Mouse (Mus musculus) limb, embryonic 12.5 days (tissue): ENCODE measurements around the gene Dph3. TPM values are rescaled to one million over a fixed set of nuclear protein-coding genes. Genes with fewer than 3 reads are reported as not detected.
"Not testable (repeated sequence)": the region's sequence is repeated elsewhere in the genome, so short reads cannot be mapped to it uniquely, and the experiment has no call there.

Source experiments
- ATAC-seq: fragments of 200-750 bp; cut with Nextera tagmentation; 2 replicates; pipeline ENCODE4 v1.8.0; 2017; ENCODE audit warnings: low read depth, moderate TSS enrichment; ENCODE audit not compliant: insufficient number of reproducible peaks, insufficient read depth, low FRiP score, low TSS enrichment
- H3K27ac ChIP-seq: fragments of 300-500 bp; sonication (generic); 2 replicates; pipeline ENCODE4 v1.5.1; 2016; ENCODE audit warnings: mild to moderate bottlenecking, moderate library complexity
- H3K27me3 ChIP-seq: fragments of 300-500 bp; sonication (generic); 2 replicates; pipeline ENCODE4 v1.6.1; 2016; ENCODE audit warnings: mild to moderate bottlenecking, moderate library complexity
- H3K36me3 ChIP-seq: fragments of 300-500 bp; sonication (generic); 2 replicates; pipeline ENCODE4 v1.6.1; 2016; ENCODE audit warnings: mild to moderate bottlenecking, moderate library complexity
- H3K4me1 ChIP-seq: fragments of 300-500 bp; sonication (generic); replicated peaks from 2 replicates; pipeline ENCODE4 v1.6.1; 2016
- H3K4me2 ChIP-seq: fragments of 300-500 bp; sonication (generic); 2 replicates; pipeline ENCODE4 v1.6.1; 2016; ENCODE audit warnings: mild to moderate bottlenecking, moderate library complexity
- H3K4me3 ChIP-seq: fragments of 300-500 bp; sonication (generic); replicated peaks from 2 replicates; pipeline ENCODE4 v1.5.1; 2016; ENCODE audit warnings: mild to moderate bottlenecking
- H3K9ac ChIP-seq: fragments of 300-500 bp; sonication (generic); replicated peaks from 2 replicates; pipeline ENCODE4 v1.6.1; 2016; ENCODE audit warnings: mild to moderate bottlenecking, moderate library complexity
- H3K9me3 ChIP-seq: fragments of 300-500 bp; sonication (generic); 2 replicates; pipeline ENCODE4 v1.6.1; 2016; ENCODE audit warnings: mild to moderate bottlenecking, moderate library complexity
- WGBS: fragments of 180-500 bp; shearing (Covaris S2); methylation state at CpG from one replicate; pipeline ENCODE4 v1.1.7; 2016; 5-methylcytosine and 5-hydroxymethylcytosine counted together
- polyA plus RNA-seq: library from polyadenylated mRNA; unstranded; fragments of >200 nt; fragmentation: Nextera tagmentation; extraction: Ambion mirVana; gene quantifications from 2 replicates; pipeline ENCODE4 v1.2.1, GENCODE M21; 2016

Dph3 gene
- polyA plus RNA-seq, 1 experiment from 2014 or later: 78.6 TPM

DNA sequence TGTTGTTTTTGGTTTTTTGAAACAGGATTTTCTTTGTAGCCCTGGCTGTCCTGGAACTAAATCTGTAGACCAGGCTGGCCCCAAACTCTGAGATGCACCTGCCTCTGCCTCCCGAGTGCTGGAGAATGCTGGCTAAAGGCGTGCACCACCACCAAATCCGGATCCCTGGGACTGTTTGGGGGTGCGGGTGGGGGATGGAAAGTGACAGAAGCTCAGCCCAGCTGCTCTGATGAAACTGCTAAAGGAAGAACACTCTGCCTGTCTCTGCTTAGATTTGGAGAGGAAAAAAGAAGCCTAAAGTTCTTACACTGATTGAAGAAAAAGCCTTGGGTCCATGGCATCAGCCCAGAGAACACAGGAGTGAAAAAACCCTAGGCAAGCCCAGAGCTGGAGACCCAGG lies 18.0 kb upstream of the Dph3 start:
- Histone ChIP-seq H3K27me3 (no peaks in the 10 kb centered on the region), H3K4me1 (no peaks in the 10 kb centered on the region), H3K4me3 (no peak overlapping the region), H3K9ac (no peak overlapping the region), H3K36me3 (peaks cover 32% of the 10 kb centered on the region), H3K9me3 (no peaks in the 10 kb centered on the region), H3K4me2 (no peak overlapping the region), H3K27ac (no peak overlapping the region)
- no peak for ATAC-seq
- WGBS: 76% methylated on average over 4 of the region's 4 CpGs

DNA sequence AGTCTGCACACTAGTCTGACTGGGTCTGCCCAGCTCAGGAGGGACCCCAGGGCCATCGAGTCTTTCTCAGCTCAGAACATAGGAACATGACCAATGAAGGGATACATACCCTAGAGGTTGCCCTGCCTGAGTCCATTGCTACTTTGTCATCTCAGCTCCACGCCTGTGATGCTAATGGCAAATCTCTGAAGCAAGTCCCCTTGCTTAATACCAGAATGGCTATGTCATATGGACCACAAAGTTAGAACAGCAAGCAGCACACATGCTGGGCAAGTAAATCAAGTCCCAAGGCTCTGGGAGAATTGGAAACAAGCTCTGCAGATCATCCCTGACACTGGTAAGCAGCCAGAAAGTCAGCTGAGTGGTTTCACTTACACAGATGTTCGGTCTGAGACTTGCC lies 13.4 kb upstream of the Dph3 start:
- Histone ChIP-seq H3K36me3 (peaks cover 74% of the 10 kb centered on the region), H3K4me2 (no peak overlapping the region), H3K9me3 (no peaks in the 10 kb centered on the region), H3K9ac (no peak overlapping the region), H3K27me3 (no peaks in the 10 kb centered on the region), H3K27ac (no peak overlapping the region), H3K4me1 (no peaks in the 10 kb centered on the region), H3K4me3 (no peak overlapping the region)
- no peak for ATAC-seq
- 89% methylated on average over 3 of the region's 3 CpGs for WGBS

DNA sequence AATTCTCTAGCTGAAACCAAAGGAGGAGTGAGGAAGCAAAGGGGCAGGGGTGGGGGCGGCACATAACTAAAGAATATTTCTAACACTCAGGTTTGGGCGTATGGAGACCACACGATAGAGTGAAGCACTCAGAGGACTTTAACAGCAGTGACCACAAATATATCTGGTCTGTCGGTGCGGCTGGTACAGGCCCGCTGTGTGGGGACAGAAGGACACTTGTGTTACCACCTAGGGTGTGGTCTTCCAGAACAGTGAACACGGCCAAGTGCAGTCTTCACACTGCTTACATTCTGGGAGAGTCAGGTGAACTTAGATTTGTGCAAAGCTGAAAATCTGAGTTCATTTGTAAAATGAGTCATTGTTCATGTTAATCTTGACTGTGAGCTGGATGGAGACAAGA lies 12.2 kb upstream of the Dph3 start:
- Histone ChIP-seq H3K27me3 (no peaks in the 10 kb centered on the region), H3K27ac (no peak overlapping the region), H3K36me3 (peaks cover 81% of the 10 kb centered on the region), H3K4me2 (no peak overlapping the region), H3K4me1 (no peaks in the 10 kb centered on the region), H3K9me3 (no peaks in the 10 kb centered on the region), H3K4me3 (no peak overlapping the region), H3K9ac (no peak overlapping the region)
- 92% methylated on average over 7 of the region's 7 CpGs for WGBS
- ATAC-seq: no peak

DNA sequence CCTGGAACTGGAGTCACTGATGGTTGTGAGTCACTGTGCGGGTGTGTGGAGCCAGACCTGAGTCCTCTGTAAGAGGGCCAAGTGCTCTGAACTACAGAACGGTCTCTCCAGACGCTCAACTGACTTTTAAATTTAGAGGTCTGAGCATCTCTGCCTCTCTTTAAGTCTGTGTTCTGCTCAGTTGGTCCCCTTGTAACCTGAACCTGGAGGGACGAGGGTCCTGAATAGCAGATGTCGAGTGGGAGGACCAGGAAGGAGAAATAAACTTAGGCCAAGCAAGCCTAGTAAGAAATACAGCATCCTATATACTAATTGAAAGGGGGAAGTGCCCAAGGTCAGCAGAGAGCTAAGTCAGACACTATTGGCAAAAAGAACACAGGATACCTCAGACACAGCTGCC lies 11.2 kb upstream of the Dph3 start:
- WGBS: 73% methylated on average over 5 of the region's 5 CpGs
- no peak for ATAC-seq
- no peaks in the 10 kb centered on the region for H3K9me3 ChIP-seq
- no peak overlapping the region for H3K4me2 ChIP-seq
- H3K4me1 ChIP-seq: 0 out of 2 replicates have a peak, but pooled peaks cover 2% of the 10 kb centered on the region
- no peak overlapping the region for H3K9ac ChIP-seq
- no peak overlapping the region for H3K4me3 ChIP-seq
- H3K36me3 ChIP-seq: peaks cover 84% of the 10 kb centered on the region
- no peaks in the 10 kb centered on the region for H3K27me3 ChIP-seq
- H3K27ac ChIP-seq: no peak overlapping the region

DNA sequence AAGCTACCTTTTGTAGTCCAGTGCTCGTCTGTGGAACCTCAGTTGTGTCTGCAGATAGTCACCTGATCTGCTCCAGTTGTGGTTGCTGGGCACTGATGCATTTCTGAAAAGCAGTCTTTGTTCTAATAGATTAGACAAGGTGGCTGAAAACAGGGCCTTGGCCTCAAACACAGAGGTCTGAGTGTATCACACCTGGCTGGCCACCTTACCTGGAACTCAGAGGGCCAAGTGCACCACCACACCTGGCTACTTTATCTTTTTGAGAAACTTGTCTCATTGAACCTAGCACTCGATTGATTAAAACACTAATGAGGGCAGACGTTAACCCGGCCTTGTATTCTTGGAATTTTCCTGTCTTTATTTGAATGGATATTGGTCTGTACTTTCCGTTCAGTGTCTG lies 10.1 kb upstream of the Dph3 start:
- H3K27me3 ChIP-seq: no peaks in the 10 kb centered on the region
- 89% methylated on average over 5 of the region's 5 CpGs for WGBS
- ATAC-seq: no peak
- H3K4me2 ChIP-seq: no peak overlapping the region
- peaks cover 12% of the 10 kb centered on the region for H3K4me1 ChIP-seq
- peaks cover 81% of the 10 kb centered on the region for H3K36me3 ChIP-seq
- H3K27ac ChIP-seq: no peak overlapping the region
- H3K4me3 ChIP-seq: no peak overlapping the region
- no peak overlapping the region for H3K9ac ChIP-seq
- H3K9me3 ChIP-seq: no peaks in the 10 kb centered on the region

DNA sequence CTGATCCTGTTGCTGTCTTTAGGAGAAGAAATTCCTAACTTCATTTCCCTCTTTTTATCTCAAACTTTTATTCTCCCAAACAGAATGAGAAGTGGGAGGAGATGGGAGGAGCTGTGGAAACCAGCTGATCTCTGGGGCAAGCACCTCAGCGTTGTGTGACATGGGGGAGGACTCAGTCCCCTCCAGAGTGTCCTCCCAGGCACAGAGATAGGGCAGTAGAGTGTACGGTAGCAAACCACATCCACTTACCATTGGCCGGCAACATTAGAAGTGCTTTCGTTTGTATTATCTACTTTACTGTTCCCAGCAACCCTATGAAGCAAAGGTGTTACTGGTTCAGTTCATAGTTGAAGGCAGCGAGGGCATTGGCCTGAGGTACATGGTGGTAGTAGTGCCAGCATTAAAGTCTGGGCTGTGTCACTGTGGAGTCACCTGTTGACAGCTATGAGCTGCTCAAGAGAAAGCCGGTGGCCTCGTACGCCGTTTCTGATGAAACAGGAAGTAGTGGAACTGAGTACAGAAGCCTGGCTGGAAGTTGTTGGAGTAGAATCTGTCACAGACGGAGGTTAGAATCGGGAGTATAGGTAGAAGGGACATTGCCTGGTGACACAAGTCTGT lies 8.1 kb upstream of the Dph3 start:
- no peak for ATAC-seq
- WGBS: 83% methylated on average over 11 of the region's 11 CpGs
- H3K4me1 ChIP-seq: peaks cover 14% of the 10 kb centered on the region
- no peak overlapping the region for H3K4me3 ChIP-seq
- no peak overlapping the region for H3K9ac ChIP-seq
- H3K4me2 ChIP-seq: no peak overlapping the region
- no peaks in the 10 kb centered on the region for H3K27me3 ChIP-seq
- peaks cover 60% of the 10 kb centered on the region for H3K36me3 ChIP-seq
- H3K9me3 ChIP-seq: no peaks in the 10 kb centered on the region
- no peak overlapping the region for H3K27ac ChIP-seq

DNA sequence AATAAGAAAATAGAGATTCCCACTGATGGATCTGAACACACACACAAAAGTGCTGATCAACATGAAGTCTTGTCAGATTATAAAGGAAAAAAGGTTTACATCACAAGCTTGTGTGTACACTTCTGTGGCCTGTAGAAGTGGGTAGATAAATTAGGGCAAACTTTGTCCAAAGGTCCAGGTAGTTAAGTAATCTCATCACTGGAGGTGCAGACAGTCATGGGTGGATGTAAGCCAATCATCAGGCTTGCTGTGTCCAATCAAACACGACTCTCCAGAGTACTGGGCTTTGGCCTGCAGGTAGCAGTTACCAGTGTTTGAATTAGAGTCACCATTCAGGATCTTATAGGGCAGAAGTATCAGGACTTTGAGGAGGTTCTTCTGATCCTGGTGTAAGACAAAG lies 7.5 kb upstream of the Dph3 start:
- Histone ChIP-seq H3K4me2 (no peak overlapping the region), H3K4me1 (peaks cover 14% of the 10 kb centered on the region), H3K36me3 (peaks cover 54% of the 10 kb centered on the region), H3K27me3 (no peaks in the 10 kb centered on the region), H3K4me3 (no peak overlapping the region), H3K9me3 (no peaks in the 10 kb centered on the region), H3K27ac (no peak overlapping the region), H3K9ac (no peak overlapping the region)
- 67% methylated on average over 1 of the region's 1 CpGs for WGBS
- no peak for ATAC-seq

DNA sequence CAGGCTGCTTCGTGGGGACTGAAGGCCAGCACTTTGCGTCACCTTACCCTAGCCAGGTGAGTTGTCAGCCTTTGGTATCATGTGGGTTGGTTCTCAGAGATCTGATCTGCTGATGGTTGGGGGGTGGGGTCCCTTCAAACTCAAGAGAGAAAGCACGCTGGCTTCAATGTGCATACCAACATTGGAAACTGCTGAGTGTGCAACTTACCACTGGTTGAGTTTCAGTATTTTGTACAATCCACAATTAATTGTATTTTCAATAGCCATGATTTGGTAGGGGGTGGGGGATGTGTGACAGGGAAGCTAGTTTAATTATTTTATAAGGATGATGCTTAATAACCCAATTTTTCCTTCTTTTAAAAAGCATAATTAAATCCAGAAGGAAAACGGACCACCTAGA lies 6.2 kb upstream of the Dph3 start:
- Histone ChIP-seq H3K9ac (no peak overlapping the region), H3K4me1 (peaks cover 14% of the 10 kb centered on the region), H3K4me2 (no peak overlapping the region), H3K27ac (peak overlapping the region; percentile 45; the same call in 1 of the 2 replicates), H3K4me3 (no peak overlapping the region), H3K27me3 (no peaks in the 10 kb centered on the region), H3K36me3 (peaks cover 41% of the 10 kb centered on the region), H3K9me3 (no peaks in the 10 kb centered on the region)
- ATAC-seq: no peak
- WGBS: 71% methylated on average over 4 of the region's 4 CpGs

DNA sequence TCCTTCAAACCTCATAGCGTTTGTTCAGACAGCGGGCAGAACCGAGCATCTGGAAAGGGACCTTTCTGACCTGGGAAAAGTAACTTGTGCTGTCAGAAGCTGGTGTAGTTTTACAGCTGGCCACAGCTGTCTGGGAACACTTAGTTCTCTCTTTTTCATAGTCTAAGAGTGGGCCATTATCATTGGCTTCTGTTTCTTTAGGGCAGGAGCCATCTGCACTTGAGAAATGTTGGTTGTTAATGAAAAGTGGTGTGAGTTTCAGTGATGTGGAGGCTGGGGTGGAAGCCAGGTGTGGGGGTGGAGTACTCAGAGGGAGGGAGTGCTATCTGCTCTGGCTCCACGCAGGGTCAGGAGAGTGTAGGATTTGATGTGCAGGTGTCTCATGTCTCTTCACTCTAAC lies 5.6 kb upstream of the Dph3 start:
- H3K4me2 ChIP-seq: no peak overlapping the region
- WGBS: 12% methylated on average over 4 of the region's 4 CpGs
- H3K36me3 ChIP-seq: peaks cover 37% of the 10 kb centered on the region
- no peak overlapping the region for H3K4me3 ChIP-seq
- ATAC-seq: no peak
- no peaks in the 10 kb centered on the region for H3K9me3 ChIP-seq
- H3K4me1 ChIP-seq: peaks cover 19% of the 10 kb centered on the region
- no peaks in the 10 kb centered on the region for H3K27me3 ChIP-seq
- H3K9ac ChIP-seq: no peak overlapping the region
- H3K27ac ChIP-seq: peak overlapping the region; percentile 45

DNA sequence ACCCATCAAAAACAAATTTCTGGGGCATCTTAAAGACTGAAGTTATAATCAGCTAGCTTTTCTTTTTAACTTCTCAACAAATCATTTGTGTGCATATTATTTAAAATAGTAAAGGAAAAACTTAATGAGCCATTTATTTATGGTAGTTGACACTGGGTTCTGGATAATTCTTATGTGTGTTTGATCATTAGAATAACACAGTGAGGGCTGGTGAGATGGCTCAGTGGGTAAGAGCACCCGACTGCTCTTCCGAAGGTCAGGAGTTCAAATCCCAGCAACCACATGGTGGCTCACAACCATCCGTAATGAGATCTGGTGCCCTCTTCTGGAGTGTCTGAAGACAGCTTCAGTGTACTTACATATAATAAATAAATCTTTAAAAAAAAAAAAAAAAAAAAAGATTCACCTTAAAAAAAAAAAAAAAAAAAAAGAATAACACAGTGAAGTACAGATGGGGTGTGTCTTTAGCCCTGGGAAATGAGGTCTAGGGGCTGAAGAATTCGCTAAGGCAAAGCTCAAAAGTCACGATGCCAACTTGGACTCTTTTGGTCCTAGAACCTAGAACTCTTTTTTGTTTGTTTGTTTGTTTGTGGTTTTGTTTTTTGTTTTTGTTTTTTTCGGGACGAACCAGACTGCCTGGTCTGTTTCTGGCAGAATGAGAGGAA lies 2.2 kb upstream of the Dph3 start:
- Histone ChIP-seq H3K4me1 (peaks cover 25% of the 10 kb centered on the region), H3K36me3 (peaks cover 11% of the 10 kb centered on the region)
- WGBS: 90% methylated on average over 7 of the region's 7 CpGs
- H3K9me3 ChIP-seq, ATAC-seq, H3K27me3 ChIP-seq, H3K4me3 ChIP-seq, H3K4me2 ChIP-seq, H3K27ac ChIP-seq, H3K9ac ChIP-seq: not testable (repeated sequence)

DNA sequence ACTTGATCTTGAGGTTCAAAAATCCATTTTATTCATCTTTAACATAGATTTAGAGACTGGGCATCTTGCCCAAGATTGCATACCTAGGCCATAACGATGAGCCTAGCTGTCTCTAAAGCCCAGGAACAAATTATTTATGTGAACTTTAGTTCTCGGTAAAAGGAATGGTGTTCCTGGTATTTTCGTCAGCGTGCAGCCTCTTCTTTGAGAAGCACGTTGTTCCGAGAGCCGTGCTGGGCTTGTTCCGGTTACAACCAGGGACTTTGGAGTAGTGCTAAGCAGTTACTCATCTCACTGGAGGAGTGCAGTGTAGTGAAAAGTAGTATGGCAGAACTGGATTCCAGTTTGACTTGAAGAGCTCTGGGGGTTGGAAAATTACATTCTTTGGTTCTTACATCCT lies 697 bp upstream of the Dph3 start:
- Histone ChIP-seq H3K9me3 (no peaks in the 10 kb centered on the region), H3K4me2 (peak overlapping the region; percentile 64), H3K4me3 (peak overlapping the region; percentile 63), H3K9ac (peak overlapping the region; percentile 57), H3K27me3 (no peaks in the 10 kb centered on the region), H3K27ac (peak overlapping the region; percentile 78; the same call in 1 of the 2 replicates), H3K4me1 (peaks cover 19% of the 10 kb centered on the region), H3K36me3 (peaks cover 19% of the 10 kb centered on the region)
- ATAC-seq: no peak
- WGBS: 30% methylated on average over 8 of the region's 8 CpGs
